11 mouse cellular contexts compared by ENCODE assay signal in genomic region chr6:127325596-127326332, GRCm38 (mm10).
DNase-seq lines count a peak whose midpoint lies in the region; ATAC-seq and TF ChIP-seq lines count a peak whose summit lies in the region.
"Had no signal": no experiment of that assay in that cellular context is flagged by ENCODE, and none has a peak within 500 bp of the region (broad histone marks: within the 10 kb centered on the region; RNA-seq: fewer than 3 reads in every experiment).

No protein-coding gene starts in this region.

- WGBS in lung, embryonic 14.5 days: 59% methylated on average over 7 of the region's 7 CpGs
- WGBS in intestine, postnatal 0 days: 40% methylated on average over 7 of the region's 7 CpGs
- WGBS in stomach, embryonic 15.5 days: 59% methylated on average over 7 of the region's 7 CpGs
- WGBS in kidney, adult 2 months: 67% methylated on average over 7 of the region's 7 CpGs

- H3K9ac ChIP-seq in lung, embryonic 14.5 days: no peak overlapping the region
- no peak overlapping the region for H3K9ac ChIP-seq in CH12.LX (ENCODE audit: insufficient read depth, low read depth)
- no peak overlapping the region for H3K9ac ChIP-seq in intestine, postnatal 0 days (ENCODE audit: low read depth, low read length)
- no peak overlapping the region for H3K9ac ChIP-seq in stomach, embryonic 15.5 days
- H3K9ac ChIP-seq: kidney, embryonic 15.5 days; midbrain, embryonic 12.5 days had no signal

- TF ChIP-seq CTCF in lung, embryonic 14.5 days (IDR thresholded peaks at IDR 0.05; ENCODE audit: low read depth): no peak
- no peak for TF ChIP-seq CTCF in CH12.LX (conservative IDR thresholded peaks at IDR 0.05 in 1 of 2, IDR thresholded peaks at IDR 0.05 in 1 of 2; ENCODE audit: low read depth in 2 of 2, low read length in 2 of 2)
- TF ChIP-seq CTCF in intestine, postnatal 0 days (IDR thresholded peaks at IDR 0.05; ENCODE audit: low read depth): no peak
- no peak for TF ChIP-seq CTCF in kidney, adult 2 months (conservative IDR thresholded peaks at IDR 0.05; ENCODE audit: insufficient read depth, insufficient read length, low read depth, low read length)

- no peak for TF ChIP-seq POLR2A in CH12.LX (IDR thresholded peaks at IDR 0.05; ENCODE audit: low read depth, low read length)
- TF ChIP-seq POLR2A in kidney, adult 2 months (IDR thresholded peaks at IDR 0.05; ENCODE audit: low read depth, low read length): no peak

- peaks cover 24% of the 10 kb centered on the region for H3K4me1 ChIP-seq in lung, embryonic 14.5 days (ENCODE audit: insufficient read depth)
- H3K4me1 ChIP-seq in CH12.LX (ENCODE audit: control insufficient read depth in 1 of 2, insufficient read depth in 2 of 2): peaks cover 11% of the 10 kb centered on the region in 2 experiments
- H3K4me1 ChIP-seq in intestine, postnatal 0 days (replicated peaks; ENCODE audit: control insufficient read depth, insufficient read depth, low read length): peaks cover 5% of the 10 kb centered on the region; the same call in 1 of the 2 replicates
- H3K4me1 ChIP-seq in stomach, embryonic 15.5 days: peaks cover 29% of the 10 kb centered on the region
- no peaks in the 10 kb centered on the region for H3K4me1 ChIP-seq in kidney, adult 2 months (ENCODE audit: control insufficient read depth, insufficient read depth, low read length)

- no peaks in the 10 kb centered on the region for H3K36me3 ChIP-seq in lung, embryonic 14.5 days (ENCODE audit: insufficient read depth)
- H3K36me3 ChIP-seq in CH12.LX (replicated peaks in 1 of 2; ENCODE audit: control insufficient read depth in 1 of 2, insufficient read depth in 1 of 2, low read length in 1 of 2): no peaks in the 10 kb centered on the region
- no peaks in the 10 kb centered on the region for H3K36me3 ChIP-seq in intestine, postnatal 0 days (ENCODE audit: control insufficient read depth, insufficient read depth)
- no peaks in the 10 kb centered on the region for H3K36me3 ChIP-seq in stomach, embryonic 15.5 days
- no peaks in the 10 kb centered on the region for H3K36me3 ChIP-seq in kidney, adult 2 months (ENCODE audit: control insufficient read depth, insufficient read depth, low read length)
- H3K36me3 ChIP-seq: kidney, embryonic 15.5 days; midbrain, embryonic 12.5 days had no signal

- dilution Hi-C loops in CH12.LX (cut with MboI; ENCODE audit: extremely low pct_ligation_motif_present, extremely low pct_unique_long_range_greater_than_20kb, low sequenced_read_pairs): no loop called here

- no peak for TF ChIP-seq RAD21 in CH12.LX (IDR thresholded peaks at IDR 0.05; ENCODE audit: low read depth, low read length)

- in situ Hi-C loops in CH12.LX (cut with MboI; ENCODE audit: low pct_ligation_motif_present, low pct_unique_long_range_greater_than_20kb, low sequenced_read_pairs): no loop called here

- H3K9me3 ChIP-seq in lung, embryonic 14.5 days (ENCODE audit: low read depth, low read length): no peaks in the 10 kb centered on the region
- no peaks in the 10 kb centered on the region for H3K9me3 ChIP-seq in CH12.LX (replicated peaks; ENCODE audit: low read length)
- H3K9me3 ChIP-seq in intestine, postnatal 0 days (ENCODE audit: control insufficient read depth): no peaks in the 10 kb centered on the region
- no peaks in the 10 kb centered on the region for H3K9me3 ChIP-seq in stomach, embryonic 15.5 days
- H3K9me3 ChIP-seq: kidney, embryonic 15.5 days; midbrain, embryonic 12.5 days had no signal

- TF ChIP-seq EP300 in CH12.LX (IDR thresholded peaks at IDR 0.05; ENCODE audit: low read length): no peak

- H3K27ac ChIP-seq in lung, embryonic 14.5 days (ENCODE audit: low read depth): peak overlapping the region; percentile 55
- no peak overlapping the region for H3K27ac ChIP-seq in CH12.LX (ENCODE audit: insufficient read depth, low read depth)
- no peak overlapping the region for H3K27ac ChIP-seq in intestine, postnatal 0 days (ENCODE audit: low read depth, low read length)
- peak overlapping the region; percentile 82 for H3K27ac ChIP-seq in stomach, embryonic 15.5 days
- no peak overlapping the region for H3K27ac ChIP-seq in kidney, adult 2 months (ENCODE audit: insufficient read depth, low read depth, low read length)
- H3K27ac ChIP-seq: heart, adult 2 months; kidney, embryonic 15.5 days; layer of hippocampus, adult 2 months; midbrain, embryonic 12.5 days had no signal

- no peaks in the 10 kb centered on the region for H3K27me3 ChIP-seq in lung, embryonic 14.5 days (ENCODE audit: insufficient read depth, low read length)
- H3K27me3 ChIP-seq in CH12.LX (replicated peaks): peaks cover 35% of the 10 kb centered on the region
- peaks cover 7% of the 10 kb centered on the region for H3K27me3 ChIP-seq in intestine, postnatal 0 days (replicated peaks; ENCODE audit: control insufficient read depth, insufficient read depth, low read length)
- no peaks in the 10 kb centered on the region for H3K27me3 ChIP-seq in stomach, embryonic 15.5 days (replicated peaks)
- no peaks in the 10 kb centered on the region for H3K27me3 ChIP-seq in kidney, adult 2 months (replicated peaks; ENCODE audit: control insufficient read depth, insufficient read depth, low read length)
- H3K27me3 ChIP-seq: kidney, embryonic 15.5 days had no signal

- no peak for ATAC-seq in lung, embryonic 14.5 days (ENCODE audit: insufficient read depth)
- peak; percentile 7; the same call in 1 of the 2 replicates for ATAC-seq in intestine, postnatal 0 days
- ATAC-seq in stomach, embryonic 15.5 days (ENCODE audit: insufficient read depth, low FRiP score, low read depth): no peak

- H3K4me2 ChIP-seq in lung, embryonic 14.5 days: no peak overlapping the region
- H3K4me2 ChIP-seq in CH12.LX (ENCODE audit: insufficient read depth, low read depth, poor library complexity, severe bottlenecking): no peak overlapping the region
- no peak overlapping the region for H3K4me2 ChIP-seq in intestine, postnatal 0 days (replicated peaks; ENCODE audit: low read depth)
- H3K4me2 ChIP-seq in stomach, embryonic 15.5 days: peak overlapping the region; percentile 4; the same call in 1 of the 2 replicates
- H3K4me2 ChIP-seq: kidney, embryonic 15.5 days; midbrain, embryonic 12.5 days had no signal

- H3K4me3 ChIP-seq in lung, embryonic 14.5 days (ENCODE audit: low read depth, low read length): no peak overlapping the region
- H3K4me3 ChIP-seq in CH12.LX (replicated peaks in 1 of 3; ENCODE audit: low read depth in 2 of 3, low read length in 2 of 3, poor library complexity in 1 of 3): no peak overlapping the region
- H3K4me3 ChIP-seq in intestine, postnatal 0 days (ENCODE audit: low read depth, low read length): no peak overlapping the region
- H3K4me3 ChIP-seq in stomach, embryonic 15.5 days (replicated peaks): no peak overlapping the region
- H3K4me3 ChIP-seq in kidney, adult 2 months (ENCODE audit: insufficient read depth, low read depth, low read length): no peak overlapping the region
- H3K4me3 ChIP-seq: heart, adult 2 months; kidney, embryonic 15.5 days; layer of hippocampus, adult 2 months; midbrain, embryonic 12.5 days had no signal

- no peaks in the 10 kb centered on the region for H3K79me2 ChIP-seq in CH12.LX (replicated peaks; ENCODE audit: control insufficient read depth, extremely low read depth, insufficient read depth, poor library complexity, severe bottlenecking)

- peak; percentile 49 for DNase-seq in lung, embryonic 14.5 days
- DNase-seq in lung, postnatal 36 days: no peak
- no peak for DNase-seq in CH12.LX (ENCODE audit: extremely low read depth)
- DNase-seq in kidney, adult 2 months: no peak
- DNase-seq in urinary bladder, postnatal 25 days (ENCODE audit: low spot score): no peak

TF ChIP-seq in CH12.LX, 34 proteins besides CTCF, POLR2A, EP300 and RAD21:
- TF ChIP-seq ZKSCAN1 (IDR thresholded peaks at IDR 0.05; ENCODE audit: borderline replicate concordance, low read depth, low read length) (no peak), ZNF384 (IDR thresholded peaks at IDR 0.05; ENCODE audit: low read depth, low read length) (0 out of 2 replicates have a peak, but pooled peaks have one; percentile 17), BHLHE40 (IDR thresholded peaks at IDR 0.05; ENCODE audit: low read depth, low read length) (peak; percentile 51), NRF1 (IDR thresholded peaks at IDR 0.05; ENCODE audit: low read depth, low read length) (peak; percentile 41; the same call in 1 of the 2 replicates)

Comparison
In these comparisons a context has a peak if more than half of its experiments do, and no peak if none do; other contexts are left out.
1. H3K27ac ChIP-seq: peak in lung, embryonic 14.5 days (single experiment) and stomach, embryonic 15.5 days (single experiment); none in CH12.LX (single experiment), intestine, postnatal 0 days (single experiment) and kidney, adult 2 months (single experiment).